Mouse (Mus musculus) forebrain, embryonic 10.5 days (tissue): ENCODE data around the gene Kansl1l. TPM values are rescaled to one million over a fixed set of nuclear protein-coding genes. Genes with fewer than 3 reads are reported as not detected.
A peak's percentile ranks its signal among the peaks of the same experiment; 100 is the strongest.

ENCODE experiments used
- DNase-seq: peaks from one replicate; pipeline ENCODE4 v3.0.0-alpha.2; 2017; ENCODE audit warnings: low spot score; ENCODE audit errors: extremely low spot score
- H3K27ac ChIP-seq: fragments of 300-500 bp; sonication (generic); 2 replicates; pipeline ENCODE4 v1.5.1; 2016; ENCODE audit warnings: mild to moderate bottlenecking
- H3K27me3 ChIP-seq: fragments of 300-500 bp; sonication (generic); 2 replicates; pipeline ENCODE4 v1.6.1; 2016; ENCODE audit warnings: mild to moderate bottlenecking; ENCODE audit not compliant: poor library complexity, severe bottlenecking
- H3K36me3 ChIP-seq: fragments of 300-500 bp; sonication (generic); replicated peaks from 2 replicates; pipeline ENCODE4 v1.6.1; 2016; ENCODE audit warnings: mild to moderate bottlenecking, moderate library complexity
- H3K4me1 ChIP-seq: fragments of 300-500 bp; sonication (generic); 2 replicates; pipeline ENCODE4 v1.6.1; 2016
- H3K4me3 ChIP-seq: fragments of 300-500 bp; sonication (generic); 2 replicates; pipeline ENCODE4 v1.5.1; 2016; ENCODE audit warnings: mild to moderate bottlenecking, moderate library complexity
- H3K9me3 ChIP-seq: fragments of 300-500 bp; sonication (generic); 2 replicates; pipeline ENCODE4 v1.6.1; 2016; ENCODE audit warnings: mild to moderate bottlenecking, moderate library complexity
- WGBS: fragments of 180-500 bp; shearing (Covaris S2); methylation state at CpG from one replicate; pipeline ENCODE4 v1.1.7; 2016; 5-methylcytosine and 5-hydroxymethylcytosine counted together
- polyA plus RNA-seq: library from polyadenylated mRNA; unstranded; fragments of >200 nt; fragmentation: Nextera tagmentation; extraction: Ambion mirVana; gene quantifications from 2 replicates; pipeline ENCODE4 v1.2.1, GENCODE M21; 2016

The Kansl1l gene
- 6.2 and 7.1 TPM in 2 replicates for polyA plus RNA-seq

DNA sequence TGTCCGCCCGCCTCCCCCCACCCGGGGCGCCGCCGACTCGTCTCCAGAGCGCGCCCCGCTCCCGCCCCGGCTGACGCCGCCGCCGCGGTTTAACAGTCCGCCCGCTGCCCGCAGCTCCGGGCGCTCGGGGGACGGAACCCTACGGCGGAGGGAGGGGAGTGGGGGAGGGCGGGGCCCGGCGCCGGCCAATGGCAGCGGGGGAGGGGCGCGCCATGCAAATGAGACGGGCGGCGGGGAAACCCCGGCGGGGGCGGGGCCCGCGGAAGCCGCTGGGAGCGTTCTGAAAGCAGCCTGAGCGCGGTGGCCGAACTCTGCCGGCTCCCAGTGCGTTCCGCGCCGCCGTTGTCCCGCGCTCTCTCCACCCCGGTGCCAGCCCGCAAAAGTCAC lies at the start of gene Kansl1l:
TSS of gene Kansl1l (minus strand) at position 110 of the 387 bp plus-strand sequence.
- Histone ChIP-seq H3K4me1 (peaks cover 13% of the 10 kb centered on the region), H3K4me3 (peak within 1 kb of the TSS; percentile 84), H3K36me3 (no peaks in the 10 kb centered on the region), H3K27ac (peak within 1 kb of the TSS; percentile 99), H3K9me3 (no peaks in the 10 kb centered on the region), H3K27me3 (peaks cover 30% of the 10 kb centered on the region)
- DNase-seq = peak; percentile 90
- 1% methylated on average over 31 of the region's 56 CpGs for WGBS

DNA sequence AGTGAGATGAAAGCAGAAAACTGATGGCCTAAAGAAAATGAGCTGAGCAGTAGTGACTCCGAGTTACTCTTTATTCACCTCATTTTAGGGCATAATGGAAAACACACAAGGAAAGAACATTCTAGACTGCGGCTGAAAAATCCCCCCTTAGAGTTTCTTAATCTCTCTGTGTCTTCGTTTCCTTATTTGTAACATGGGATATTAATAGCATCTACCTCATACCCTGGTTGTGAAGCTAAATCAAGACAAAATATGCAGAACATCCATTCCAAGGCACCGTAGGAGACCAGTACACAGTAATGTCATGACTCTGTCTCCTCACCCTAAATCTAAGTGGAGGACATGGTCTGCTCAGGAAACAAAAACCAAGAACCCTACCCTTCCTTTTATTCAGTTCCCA lies 48.3 kb upstream of the Kansl1l start:
- H3K27me3 ChIP-seq = peaks cover 15% of the 10 kb centered on the region
- DNase-seq = no peak
- WGBS = 87% methylated on average over 4 of the region's 4 CpGs

DNA sequence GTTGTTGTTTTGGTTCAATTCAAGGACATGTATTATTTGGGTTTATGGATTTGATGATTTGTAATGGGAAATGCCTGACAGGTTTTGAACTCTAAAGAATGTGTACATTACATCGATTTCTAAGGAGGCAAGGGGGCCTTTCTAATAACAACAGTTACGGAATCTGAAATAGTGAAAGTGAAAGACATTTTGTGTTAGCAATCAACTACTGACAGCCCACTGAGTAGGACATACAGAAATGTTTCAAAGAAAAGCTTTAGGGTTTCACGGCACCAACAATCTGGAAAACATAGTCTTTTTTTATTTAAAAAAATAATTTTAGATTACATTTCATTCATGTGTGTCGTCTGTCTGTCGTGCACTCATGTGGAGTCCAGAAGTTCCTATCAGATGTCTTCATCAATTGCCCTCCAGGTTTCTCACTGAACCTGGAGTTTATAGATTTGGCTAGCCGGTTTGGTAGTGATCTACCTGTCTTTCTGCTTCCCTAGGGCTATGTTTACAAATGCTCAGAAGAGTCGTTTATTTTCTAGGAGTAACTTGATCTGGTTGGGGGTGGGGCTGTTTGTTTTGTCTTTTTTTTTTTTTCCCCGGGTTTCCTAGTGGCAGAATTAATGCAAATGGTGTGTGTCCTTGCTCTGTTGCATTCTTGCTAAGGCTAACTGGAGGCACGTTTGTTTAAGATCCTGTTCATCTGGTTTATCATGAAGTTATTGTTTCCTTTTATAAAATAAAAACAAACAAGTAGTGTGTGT lies 46.6 kb upstream of the Kansl1l start:
- H3K4me3 ChIP-seq = peak overlapping the region; percentile 67
- WGBS = 20% methylated on average over 9 of the region's 9 CpGs

More for the DNA sequence above, 48.3 kb upstream of the Kansl1l start:
- Histone ChIP-seq H3K4me3 (no peak overlapping the region), H3K9me3 (no peaks in the 10 kb centered on the region), H3K4me1 (peaks cover 24% of the 10 kb centered on the region), H3K36me3 (no peaks in the 10 kb centered on the region), H3K27ac (no peak overlapping the region)

DNA sequence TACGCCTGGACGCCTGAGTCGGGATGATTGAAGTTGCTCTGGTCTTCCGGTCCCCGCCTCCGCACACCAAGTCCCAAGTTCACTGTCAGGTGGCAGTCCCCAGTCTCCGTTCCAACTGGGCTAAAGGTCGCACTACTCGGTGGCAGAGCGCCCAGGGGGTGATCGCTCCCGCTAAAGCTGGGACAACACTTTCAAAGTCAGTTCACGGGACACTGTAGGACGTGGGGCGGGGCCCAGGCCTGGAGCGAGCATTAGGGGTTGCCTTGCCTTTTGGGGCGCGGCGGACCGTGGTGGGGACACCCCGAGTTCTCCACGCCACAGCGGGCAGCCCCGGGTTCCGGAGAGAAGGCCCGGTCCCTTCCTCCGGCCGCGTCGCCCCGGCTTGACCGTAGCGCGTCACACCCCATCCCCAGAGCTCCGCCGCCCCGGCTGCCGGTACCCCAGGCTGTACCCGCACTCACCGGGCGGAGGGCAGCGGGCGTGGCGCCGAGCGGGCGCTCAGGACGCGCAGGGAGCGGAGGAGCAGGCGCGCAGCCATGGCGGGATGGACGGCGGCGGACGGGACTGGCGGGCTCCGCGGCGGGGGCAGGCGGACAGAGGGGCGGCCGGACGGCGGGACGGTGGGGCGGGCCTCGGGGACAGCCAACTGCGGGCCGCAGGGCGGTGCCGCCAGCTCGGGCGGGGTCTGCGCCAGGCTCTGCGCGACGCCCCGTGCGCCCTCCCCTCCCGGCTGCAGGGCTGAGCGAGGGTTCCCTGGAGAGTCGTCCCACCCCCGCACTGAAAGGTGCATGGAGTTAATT lies 45.5 kb upstream of the Kansl1l start, which contains the start of gene Acadl:
TSS of gene Acadl (minus strand) at position 566 of the 800 bp plus-strand sequence.
- Histone ChIP-seq H3K36me3 (peaks cover 4% of the 10 kb centered on the region), H3K4me1 (peaks cover 24% of the 10 kb centered on the region), H3K27me3 (peaks cover 15% of the 10 kb centered on the region), H3K4me3 (peak within 1 kb of the TSS; percentile 67), H3K27ac (peak within 1 kb of the TSS; percentile 89), H3K9me3 (no peaks in the 10 kb centered on the region)
- peak; percentile 64 for DNase-seq
- 1% methylated on average over 79 of the region's 85 CpGs for WGBS

More for the DNA sequence above, 46.6 kb upstream of the Kansl1l start:
- H3K9me3 ChIP-seq = no peaks in the 10 kb centered on the region
- no peaks in the 10 kb centered on the region for H3K36me3 ChIP-seq
- no peak overlapping the region for H3K27ac ChIP-seq
- DNase-seq = no peak
- peaks cover 15% of the 10 kb centered on the region for H3K27me3 ChIP-seq
- peaks cover 24% of the 10 kb centered on the region for H3K4me1 ChIP-seq

DNA sequence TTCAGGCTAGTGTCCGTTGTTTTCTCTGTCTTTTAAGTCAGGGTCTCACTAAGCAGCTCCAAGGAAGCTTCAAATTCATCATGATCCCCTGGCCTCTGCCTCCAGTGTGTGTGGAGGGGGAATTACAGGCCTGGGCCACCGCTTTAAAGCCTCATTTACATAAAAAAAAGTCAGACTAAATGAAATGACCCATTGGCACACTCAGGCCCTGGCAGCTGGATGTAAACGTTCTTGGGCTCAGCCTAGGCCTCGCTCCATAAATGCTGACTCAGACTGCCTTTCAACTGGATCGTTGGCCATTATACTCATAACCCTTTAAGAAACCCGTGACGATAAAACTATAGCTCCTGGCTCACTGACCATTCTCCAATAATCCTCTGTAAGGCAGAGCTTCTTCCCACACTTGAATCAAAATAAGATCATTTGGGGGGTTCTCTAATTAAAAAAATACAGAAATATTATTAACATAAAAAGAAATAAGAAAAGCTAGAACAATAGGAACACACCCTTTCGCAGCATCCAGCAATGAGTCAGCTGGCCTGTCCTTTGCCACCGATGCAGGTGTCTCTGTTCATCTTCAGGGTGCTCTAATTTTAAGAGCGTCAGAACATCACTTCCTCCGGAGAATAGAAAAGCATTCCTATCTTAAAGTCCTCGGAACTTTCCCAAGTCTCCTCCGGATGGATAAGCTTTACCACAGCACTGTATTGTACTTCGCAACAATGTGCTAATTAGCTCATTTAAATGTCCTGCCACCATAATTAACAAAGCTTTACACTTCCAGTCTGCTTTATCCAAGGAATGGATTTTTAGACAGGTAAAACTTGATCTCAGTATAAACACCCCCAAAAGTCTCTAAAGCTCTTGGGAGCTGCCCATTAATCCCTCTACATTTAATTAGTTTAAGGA lies 44.7 kb upstream of the Kansl1l start:
- WGBS = 23% methylated on average over 14 of the region's 14 CpGs
- Histone ChIP-seq H3K27ac (peak overlapping the region; percentile 89), H3K9me3 (no peaks in the 10 kb centered on the region), H3K36me3 (peaks cover 9% of the 10 kb centered on the region), H3K4me3 (peak overlapping the region; percentile 67), H3K4me1 (peaks cover 24% of the 10 kb centered on the region), H3K27me3 (peaks cover 15% of the 10 kb centered on the region)
- DNase-seq = no peak

DNA sequence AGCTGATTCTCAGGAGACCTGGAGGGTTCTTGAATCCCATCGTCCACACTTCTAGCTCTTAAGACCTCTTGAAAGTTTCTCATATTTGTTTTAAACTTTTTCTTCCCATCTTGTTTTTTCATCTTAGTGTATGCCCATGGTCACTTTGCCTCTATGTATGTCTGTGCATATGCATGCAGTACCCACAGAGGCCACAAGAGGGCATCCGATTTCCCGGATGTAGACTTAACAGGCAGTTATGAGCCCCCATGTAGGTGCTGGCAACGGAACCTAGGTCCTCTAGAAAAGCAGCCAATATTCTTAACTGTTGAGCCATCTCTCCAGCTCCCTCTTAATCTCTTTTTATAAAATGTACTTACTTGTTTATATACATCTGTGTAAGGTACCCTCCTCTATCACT lies 30.1 kb upstream of the Kansl1l start:
- Histone ChIP-seq H3K36me3 (peaks cover 43% of the 10 kb centered on the region), H3K27me3 (no peaks in the 10 kb centered on the region), H3K27ac (no peak overlapping the region), H3K4me1 (peaks cover 3% of the 10 kb centered on the region; the same call in 1 of the 2 replicates), H3K4me3 (no peak overlapping the region), H3K9me3 (peaks cover 9% of the 10 kb centered on the region; the same call in 1 of the 2 replicates)
- 93% methylated on average over 4 of the region's 4 CpGs for WGBS
- no peak for DNase-seq

DNA sequence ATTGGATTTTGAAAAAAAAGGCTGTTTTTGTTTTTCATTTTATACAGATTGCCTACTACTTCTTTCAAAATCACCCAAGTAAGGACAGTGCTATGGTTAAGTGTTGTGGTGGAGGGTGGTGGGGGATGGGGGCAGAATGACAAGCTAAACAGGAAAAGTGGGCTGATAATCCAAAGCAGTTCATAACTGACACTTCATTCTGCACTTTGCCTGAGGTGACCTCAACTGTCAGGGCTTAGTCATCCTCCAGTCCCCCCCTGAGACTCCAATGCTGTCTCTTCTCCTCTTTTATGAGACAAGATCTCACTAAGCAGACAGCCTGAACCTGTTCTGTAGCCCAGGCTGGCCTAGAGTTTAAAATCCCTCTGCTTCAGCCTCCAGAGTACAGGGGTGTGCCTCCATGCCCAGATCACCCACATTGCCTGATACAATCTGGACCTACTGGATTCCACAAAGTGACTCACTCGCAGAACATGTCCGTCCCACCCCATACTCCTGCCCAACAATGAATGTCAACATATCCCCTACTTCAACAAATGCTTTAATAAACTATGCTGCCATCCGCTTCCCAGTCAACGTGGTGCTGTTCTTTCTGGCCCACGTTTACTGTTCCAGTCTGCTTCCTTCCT lies 28.4 kb upstream of the Kansl1l start:
- Histone ChIP-seq H3K36me3 (peaks cover 38% of the 10 kb centered on the region), H3K9me3 (peaks cover 9% of the 10 kb centered on the region; the same call in 1 of the 2 replicates), H3K4me3 (no peak overlapping the region), H3K4me1 (peaks cover 11% of the 10 kb centered on the region; the same call in 1 of the 2 replicates), H3K27me3 (no peaks in the 10 kb centered on the region), H3K27ac (no peak overlapping the region)
- WGBS = 92% methylated on average over 5 of the region's 5 CpGs
- DNase-seq = no peak

DNA sequence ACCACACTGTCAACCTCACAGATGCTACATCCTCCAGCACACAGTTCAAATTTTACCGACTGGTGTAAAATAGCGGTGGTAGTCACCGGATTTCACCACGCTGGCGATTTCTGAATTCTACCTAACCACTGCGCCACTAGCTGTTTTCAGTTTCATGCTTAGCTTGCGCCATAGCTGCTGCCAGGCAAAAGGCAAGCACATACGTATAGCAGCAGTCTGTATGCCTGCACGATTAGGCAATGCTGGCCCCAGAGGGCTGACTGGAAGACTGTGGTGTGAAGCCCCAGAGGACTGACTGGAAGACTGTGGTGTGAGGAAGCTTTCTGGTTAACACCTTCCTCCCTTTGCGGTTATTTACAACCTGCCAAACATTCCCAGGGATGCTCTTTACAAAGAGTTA lies 24.6 kb upstream of the Kansl1l start:
- Histone ChIP-seq H3K4me3 (no peak overlapping the region), H3K9me3 (no peaks in the 10 kb centered on the region), H3K27me3 (no peaks in the 10 kb centered on the region), H3K36me3 (peaks cover 10% of the 10 kb centered on the region), H3K4me1 (peaks cover 11% of the 10 kb centered on the region; the same call in 1 of the 2 replicates), H3K27ac (no peak overlapping the region)
- WGBS = 73% methylated on average over 10 of the region's 10 CpGs
- DNase-seq = no peak

DNA sequence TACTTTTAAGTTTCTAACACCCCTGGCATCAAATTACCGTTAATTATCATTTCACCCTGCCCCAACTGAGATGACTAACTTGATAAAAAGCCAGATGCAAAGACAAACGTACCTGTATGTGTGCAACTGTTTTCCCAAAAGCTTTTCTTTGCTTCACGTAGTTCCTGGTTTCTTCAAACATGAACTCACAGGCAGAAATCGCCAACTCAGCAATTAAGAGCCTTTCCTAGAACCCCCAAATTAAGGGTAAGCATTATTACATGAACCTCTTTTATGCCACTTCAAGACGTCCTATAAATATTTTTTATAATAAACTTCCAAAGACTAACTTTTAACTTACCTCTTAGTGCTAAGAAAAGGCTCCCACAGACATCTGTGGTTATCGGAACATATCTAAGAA lies 24.1 kb upstream of the Kansl1l start:
- 87% methylated on average over 6 of the region's 6 CpGs for WGBS

DNA sequence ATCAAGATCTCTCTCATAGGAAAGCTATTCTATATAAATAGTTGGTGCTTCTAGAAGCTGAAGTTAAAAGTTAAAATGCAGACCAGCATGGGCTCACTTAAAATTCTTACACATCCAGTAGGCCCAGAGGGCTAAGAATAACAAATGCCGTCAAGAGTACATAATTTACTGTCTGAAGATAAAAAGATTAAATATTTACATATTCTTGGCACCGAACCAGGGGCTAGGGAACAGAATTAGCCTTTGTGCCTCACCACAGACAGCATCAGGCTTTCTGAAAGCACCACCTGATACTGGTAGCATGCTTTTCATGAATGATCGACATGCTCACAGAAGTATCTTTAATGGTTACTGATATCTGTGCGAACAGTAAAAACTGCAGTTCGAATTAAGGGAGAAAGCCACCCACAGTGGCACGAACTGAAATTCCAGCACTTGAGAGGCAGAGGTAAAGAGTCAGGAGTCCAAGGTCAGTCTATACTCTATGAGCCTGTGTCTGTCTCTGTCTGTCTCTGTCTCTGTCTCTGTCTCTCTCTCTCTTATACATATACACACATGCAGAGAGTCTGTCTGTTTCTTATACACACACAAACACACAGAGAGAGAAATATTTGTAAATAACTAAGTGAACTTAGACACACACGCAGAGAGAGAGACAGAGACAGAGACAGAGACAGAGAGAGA lies 22.5 kb upstream of the Kansl1l start:
- no peaks in the 10 kb centered on the region for H3K9me3 ChIP-seq
- H3K4me3 ChIP-seq = no peak overlapping the region
- H3K27ac ChIP-seq = no peak overlapping the region
- no peaks in the 10 kb centered on the region for H3K27me3 ChIP-seq
- H3K36me3 ChIP-seq = peaks cover 7% of the 10 kb centered on the region
- DNase-seq = no peak
- 90% methylated on average over 7 of the region's 7 CpGs for WGBS
- peaks cover 11% of the 10 kb centered on the region; the same call in 1 of the 2 replicates for H3K4me1 ChIP-seq

More for the DNA sequence above, 24.1 kb upstream of the Kansl1l start:
- H3K27me3 ChIP-seq = no peaks in the 10 kb centered on the region
- H3K27ac ChIP-seq = no peak overlapping the region
- no peaks in the 10 kb centered on the region for H3K9me3 ChIP-seq
- no peak overlapping the region for H3K4me3 ChIP-seq
- no peak for DNase-seq
- peaks cover 11% of the 10 kb centered on the region; the same call in 1 of the 2 replicates for H3K4me1 ChIP-seq
- H3K36me3 ChIP-seq = peaks cover 10% of the 10 kb centered on the region

DNA sequence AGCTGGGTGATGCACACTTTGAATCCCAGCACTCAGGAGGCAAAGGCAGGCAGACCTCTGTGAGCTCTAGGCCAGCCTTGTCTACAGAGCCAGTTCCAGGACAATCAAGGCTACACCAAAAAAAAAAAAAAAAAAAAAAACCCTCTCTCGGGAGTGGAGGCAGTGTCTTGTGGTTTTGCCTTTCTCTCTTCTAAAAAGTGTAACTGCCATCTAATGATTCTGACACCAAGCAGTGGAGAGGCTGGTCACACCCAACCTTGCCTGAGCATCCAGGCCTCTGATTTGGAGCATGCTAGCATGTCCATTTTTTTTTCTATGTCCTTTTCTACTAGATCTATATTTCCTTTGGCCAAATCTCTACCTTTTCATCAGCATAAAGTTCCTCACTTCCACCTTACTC lies 21.8 kb upstream of the Kansl1l start:
- WGBS = 88% methylated on average over 1 of the region's 1 CpGs
- Histone ChIP-seq H3K4me3 (no peak overlapping the region), H3K27ac (no peak overlapping the region), H3K9me3 (no peaks in the 10 kb centered on the region), H3K4me1 (peaks cover 11% of the 10 kb centered on the region; the same call in 1 of the 2 replicates), H3K27me3 (no peaks in the 10 kb centered on the region), H3K36me3 (peaks cover 5% of the 10 kb centered on the region)
- no peak for DNase-seq
